Mouse (Mus musculus) forebrain, postnatal 0 days (tissue): ENCODE results near the gene Lrrc58. TPM values are rescaled to one million over a fixed set of nuclear protein-coding genes. Genes with fewer than 3 reads are reported as not detected.

Source experiments
- ATAC-seq: fragments of 200-750 bp; cut with Nextera tagmentation; 2 replicates; pipeline ENCODE4 v1.8.0; 2017; ENCODE audit warnings: mild to moderate bottlenecking, moderate library complexity
- DNase-seq: peaks from one replicate; pipeline ENCODE4 v3.0.0-alpha.2; 2015
- H3K27ac ChIP-seq: fragments of 300-500 bp; sonication (generic); 2 replicates; pipeline ENCODE4 v1.5.1; 2014; ENCODE audit warnings: low read depth, mild to moderate bottlenecking, antibody characterized with exemption, low read length, moderate library complexity, mixed read lengths
- H3K27me3 ChIP-seq: fragments of 300-500 bp; sonication (generic); 2 replicates; pipeline ENCODE4 v1.6.1; 2014; ENCODE audit warnings: mild to moderate bottlenecking, low read length, mixed read lengths; ENCODE audit not compliant: insufficient read depth
- H3K36me3 ChIP-seq: fragments of 300-500 bp; sonication (generic); 2 replicates; pipeline ENCODE4 v1.6.1; 2014; ENCODE audit warnings: mild to moderate bottlenecking, moderate library complexity; ENCODE audit not compliant: insufficient read depth
- H3K4me1 ChIP-seq: fragments of 300-500 bp; sonication (generic); 2 replicates; pipeline ENCODE4 v1.6.1; 2014; ENCODE audit warnings: antibody characterized with exemption; ENCODE audit not compliant: insufficient read depth
- H3K4me2 ChIP-seq: fragments of 300-500 bp; sonication (generic); 2 replicates; pipeline ENCODE4 v1.6.1; 2014; ENCODE audit warnings: low read depth, mild to moderate bottlenecking, moderate library complexity
- H3K4me3 ChIP-seq: fragments of 300-500 bp; sonication (generic); 2 replicates; pipeline ENCODE4 v1.5.1; 2014; ENCODE audit warnings: low read depth, low read length, mixed read lengths
- H3K9ac ChIP-seq: fragments of 300-500 bp; sonication (generic); 2 replicates; pipeline ENCODE4 v1.6.1; 2014; ENCODE audit warnings: mild to moderate bottlenecking
- H3K9me3 ChIP-seq: fragments of 300-500 bp; sonication (generic); 2 replicates; pipeline ENCODE4 v1.6.1; 2016; ENCODE audit warnings: low read length
- CTCF ChIP-seq: sonication (generic); IDR thresholded peaks from 2 replicates; pipeline ENCODE4 v1.5.1; 2016; ENCODE audit warnings: antibody characterized with exemption, control low read depth, low read depth
- WGBS: fragments of 180-500 bp; shearing (Covaris S2); extraction: QIAGEN DNeasy Blood & Tissue Kit; methylation state at CpG from one replicate; pipeline ENCODE4 v1.1.7; 2014; 5-methylcytosine and 5-hydroxymethylcytosine counted together
- polyA plus RNA-seq: library from polyadenylated mRNA; unstranded; fragments of >200 nt; fragmentation: Nextera tagmentation; extraction: Ambion mirVana; gene quantifications from 2 replicates; pipeline ENCODE4 v1.2.1, GENCODE M21; 2015
- total RNA-seq: library from RNA; depleted of rRNA; stranded (reverse); fragments of >200 nt; gene quantifications from 2 replicates; pipeline ENCODE4 v1.2.3, GENCODE M21; 2014

Lrrc58 gene
- total and polyA plus RNA-seq, 2 experiments from 2014 or later: 43.7 to 97.5 TPM

DNA sequence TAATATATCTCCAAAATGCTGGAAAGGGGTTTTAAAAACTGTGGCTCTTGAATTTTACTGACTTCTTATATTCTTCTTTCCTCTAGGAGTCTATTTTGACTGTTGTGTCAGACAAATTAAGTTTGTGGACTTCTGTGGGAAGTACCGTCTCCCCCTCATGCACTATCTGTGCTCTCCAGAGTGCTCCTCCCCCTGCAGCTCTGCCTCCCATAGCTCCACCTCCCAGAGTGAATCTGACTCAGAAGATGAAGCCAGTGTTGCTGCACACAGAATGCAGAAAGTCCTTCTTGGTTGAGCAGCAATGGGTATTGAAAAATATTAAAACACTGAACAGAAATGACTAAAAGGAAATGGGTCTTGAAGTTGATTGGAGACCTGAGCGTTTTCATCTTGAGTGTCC, 13.0 kb downstream of the Lrrc58 start:
- H3K4me3 ChIP-seq: no peak overlapping the region
- no peak for ATAC-seq
- H3K27ac ChIP-seq: no peak overlapping the region
- H3K36me3 ChIP-seq: peaks cover 51% of the 10 kb centered on the region
- no peak overlapping the region for H3K4me2 ChIP-seq
- 86% methylated on average over 2 of the region's 2 CpGs for WGBS
- H3K9ac ChIP-seq: no peak overlapping the region
- no peak for DNase-seq
- no peaks in the 10 kb centered on the region for H3K27me3 ChIP-seq
- TF ChIP-seq CTCF: no peak
- no peaks in the 10 kb centered on the region for H3K4me1 ChIP-seq
- no peaks in the 10 kb centered on the region for H3K9me3 ChIP-seq

DNA sequence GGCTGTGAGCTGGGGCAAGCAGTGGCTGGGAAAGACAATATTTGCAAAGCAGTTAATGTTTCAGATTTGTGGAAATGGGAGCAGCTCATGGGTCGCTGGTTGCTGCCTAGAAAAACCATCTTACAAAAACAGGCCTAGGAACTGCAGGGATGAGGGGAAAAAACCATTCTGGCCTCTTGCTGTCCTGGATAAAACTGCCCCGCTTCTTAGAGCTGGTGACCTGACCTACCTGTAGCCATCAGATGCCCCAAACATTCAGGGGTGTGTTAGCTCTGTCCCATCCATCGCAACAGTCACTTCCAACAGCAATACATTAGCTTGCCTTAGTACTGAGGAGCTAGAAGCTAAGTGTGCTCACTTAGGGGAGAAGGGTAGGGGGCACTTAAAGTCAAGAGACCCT, 20.8 kb downstream of the Lrrc58 start:
- H3K4me3 ChIP-seq: no peak overlapping the region
- 92% methylated on average over 3 of the region's 3 CpGs for WGBS
- no peak overlapping the region for H3K27ac ChIP-seq
- H3K36me3 ChIP-seq: no peaks in the 10 kb centered on the region
- H3K9ac ChIP-seq: no peak overlapping the region
- no peaks in the 10 kb centered on the region for H3K27me3 ChIP-seq
- no peak overlapping the region for H3K4me2 ChIP-seq
- no peak for ATAC-seq
- no peak for TF ChIP-seq CTCF
- no peaks in the 10 kb centered on the region for H3K9me3 ChIP-seq
- DNase-seq: no peak
- no peaks in the 10 kb centered on the region for H3K4me1 ChIP-seq

DNA sequence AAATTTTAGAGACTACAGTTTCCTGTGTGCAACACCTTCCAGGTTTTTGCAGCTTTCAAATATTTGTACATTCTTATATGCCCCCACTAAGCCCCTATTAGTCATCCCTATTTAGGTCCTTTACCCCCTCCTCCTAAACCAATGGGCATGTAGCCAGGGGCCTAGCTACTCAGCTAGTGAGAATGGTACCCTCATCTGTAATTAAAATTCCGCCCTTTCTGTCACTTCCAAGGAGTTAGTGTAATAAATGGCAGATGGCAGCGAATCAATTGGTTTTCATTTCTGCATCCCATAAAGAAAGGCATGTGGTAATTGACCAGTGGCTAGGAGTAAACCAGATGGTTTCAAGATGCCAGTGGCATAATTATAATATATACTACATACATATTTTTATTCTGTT, 24.5 kb downstream of the Lrrc58 start:
- Histone ChIP-seq H3K9me3 (no peaks in the 10 kb centered on the region), H3K4me3 (no peak overlapping the region), H3K4me1 (no peaks in the 10 kb centered on the region), H3K4me2 (no peak overlapping the region), H3K27me3 (no peaks in the 10 kb centered on the region), H3K27ac (no peak overlapping the region), H3K36me3 (no peaks in the 10 kb centered on the region), H3K9ac (no peak overlapping the region)
- no peak for TF ChIP-seq CTCF
- DNase-seq (no peak), ATAC-seq (no peak)
- 14% methylated on average over 2 of the region's 2 CpGs for WGBS

DNA sequence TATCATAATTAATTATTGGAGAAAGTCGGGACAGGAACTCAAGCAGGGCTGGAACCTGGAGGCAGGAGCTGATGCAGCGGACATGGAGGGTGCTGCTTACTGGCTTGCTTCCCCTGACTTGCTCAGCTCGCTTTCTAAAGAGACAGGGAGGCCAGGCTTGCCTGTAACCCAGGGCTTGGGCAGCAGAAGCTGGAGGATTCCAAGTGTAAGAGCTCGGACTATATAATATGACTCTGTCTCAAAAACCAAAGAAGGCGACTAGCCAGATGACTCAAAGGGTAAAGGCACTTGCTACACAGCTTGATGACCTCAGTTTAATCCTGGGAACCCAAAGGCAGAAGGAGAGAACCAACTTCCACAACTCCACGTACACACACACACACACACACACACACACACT, 25.2 kb downstream of the Lrrc58 start:
- Histone ChIP-seq H3K4me1 (no peaks in the 10 kb centered on the region), H3K27ac (no peak overlapping the region), H3K9me3 (no peaks in the 10 kb centered on the region), H3K36me3 (no peaks in the 10 kb centered on the region), H3K4me3 (no peak overlapping the region), H3K4me2 (no peak overlapping the region), H3K27me3 (no peaks in the 10 kb centered on the region), H3K9ac (no peak overlapping the region)
- no peak for TF ChIP-seq CTCF
- ATAC-seq (no peak), DNase-seq (no peak)
- WGBS: 51% methylated on average over 6 of the region's 6 CpGs

DNA sequence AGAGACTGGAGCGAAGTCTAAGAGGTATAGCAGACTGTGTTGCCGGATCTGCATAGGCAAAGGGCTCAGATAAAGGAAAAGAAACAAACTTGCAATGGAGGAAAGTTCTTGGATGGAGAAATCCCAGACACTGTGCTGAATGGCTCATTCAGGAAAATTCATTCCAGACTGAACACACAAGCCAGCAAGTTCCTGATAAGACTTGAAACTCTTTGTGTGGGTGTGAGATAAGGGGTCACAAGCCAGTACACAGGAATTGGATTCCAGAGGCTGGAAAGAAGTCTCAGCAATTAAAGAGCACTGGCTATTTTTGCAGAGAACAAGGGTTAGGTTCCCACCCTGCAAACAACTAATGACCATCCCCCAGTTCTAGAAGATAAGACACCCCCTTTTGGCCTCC, 25.8 kb downstream of the Lrrc58 start:
- Histone ChIP-seq H3K36me3 (no peaks in the 10 kb centered on the region), H3K9ac (no peak overlapping the region)
- 80% methylated on average over 2 of the region's 2 CpGs for WGBS

DNA sequence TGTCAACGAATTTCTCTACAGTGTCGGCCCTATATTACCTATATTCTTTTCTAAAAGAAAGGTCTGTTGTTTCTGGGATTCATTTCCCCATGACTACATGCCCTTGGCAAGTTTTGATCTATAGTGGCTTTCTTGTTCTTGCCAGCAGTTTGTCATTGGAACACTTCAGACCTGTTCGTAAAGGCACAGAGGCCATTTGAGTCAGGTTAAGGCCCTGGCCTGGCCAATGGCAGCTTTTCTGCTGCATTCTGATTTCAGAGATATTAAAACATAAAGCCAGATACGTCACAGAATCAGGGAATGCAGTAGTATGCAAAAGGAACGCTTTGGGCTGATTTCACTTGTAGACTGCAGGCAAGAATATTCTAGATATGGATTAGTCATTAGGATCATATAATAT, 30.6 kb downstream of the Lrrc58 start:
- Histone ChIP-seq H3K27me3 (no peaks in the 10 kb centered on the region), H3K9ac (no peak overlapping the region), H3K4me1 (no peaks in the 10 kb centered on the region), H3K4me2 (no peak overlapping the region), H3K27ac (no peak overlapping the region), H3K9me3 (no peaks in the 10 kb centered on the region), H3K36me3 (no peaks in the 10 kb centered on the region), H3K4me3 (no peak overlapping the region)
- ATAC-seq (no peak), DNase-seq (no peak)
- WGBS: 87% methylated on average over 5 of the region's 5 CpGs
- no peak for TF ChIP-seq CTCF

More for the DNA sequence above, 25.8 kb downstream of the Lrrc58 start:
- TF ChIP-seq CTCF: no peak
- H3K9me3 ChIP-seq: no peaks in the 10 kb centered on the region
- ATAC-seq (no peak), DNase-seq (no peak)
- H3K4me2 ChIP-seq: no peak overlapping the region
- H3K27me3 ChIP-seq: no peaks in the 10 kb centered on the region
- H3K4me1 ChIP-seq: no peaks in the 10 kb centered on the region
- no peak overlapping the region for H3K27ac ChIP-seq
- no peak overlapping the region for H3K4me3 ChIP-seq

DNA sequence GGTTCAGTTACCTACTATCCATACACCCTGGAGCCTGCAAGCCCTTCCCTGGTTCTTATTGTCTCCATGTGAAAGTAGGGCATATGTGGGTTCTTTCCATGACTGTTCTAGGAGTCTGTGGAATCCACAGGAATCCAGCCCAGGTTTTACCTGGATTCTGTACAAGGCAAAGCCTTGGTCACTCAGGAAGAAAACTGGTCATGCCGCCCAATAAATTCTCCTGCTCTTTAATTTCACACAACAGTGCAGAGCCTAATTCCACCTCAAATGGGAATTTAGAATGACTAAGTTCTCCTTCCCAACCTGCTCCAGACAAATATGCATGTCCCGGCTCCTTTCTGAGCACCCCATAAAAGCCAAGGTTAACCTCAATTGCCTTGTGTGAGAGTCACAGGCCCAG, 31.2 kb downstream of the Lrrc58 start:
- DNase-seq (no peak), ATAC-seq (no peak)
- Histone ChIP-seq H3K4me3 (no peak overlapping the region), H3K27me3 (no peaks in the 10 kb centered on the region), H3K36me3 (no peaks in the 10 kb centered on the region), H3K4me2 (no peak overlapping the region), H3K9ac (no peak overlapping the region), H3K27ac (no peak overlapping the region), H3K4me1 (no peaks in the 10 kb centered on the region), H3K9me3 (no peaks in the 10 kb centered on the region)
- WGBS: 33% methylated on average over 2 of the region's 2 CpGs
- no peak for TF ChIP-seq CTCF

DNA sequence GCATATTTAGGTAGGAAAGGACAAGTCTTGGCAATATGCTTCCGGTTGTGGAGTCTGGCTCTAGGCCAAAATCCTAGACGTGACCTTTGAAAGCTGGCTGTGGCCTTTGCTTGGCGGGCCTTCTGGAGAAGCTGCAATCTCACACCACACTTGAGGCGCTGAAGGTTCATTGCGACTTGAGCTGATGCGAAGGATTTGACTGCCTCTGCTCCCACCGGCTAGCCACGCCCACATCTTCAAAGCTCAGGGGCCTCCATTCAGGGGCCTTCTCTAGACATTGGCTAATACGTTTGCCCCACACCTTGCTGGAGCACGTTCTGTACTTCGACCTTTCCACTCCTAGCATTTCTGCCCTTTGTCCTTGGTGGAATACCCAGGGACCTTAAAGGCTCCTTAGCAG, 33.1 kb downstream of the Lrrc58 start:
- WGBS: 37% methylated on average over 11 of the region's 11 CpGs
- no peaks in the 10 kb centered on the region for H3K36me3 ChIP-seq

More for the DNA sequence above, 33.1 kb downstream of the Lrrc58 start:
- no peaks in the 10 kb centered on the region for H3K9me3 ChIP-seq
- TF ChIP-seq CTCF: no peak
- H3K4me3 ChIP-seq: no peak overlapping the region
- H3K27ac ChIP-seq: no peak overlapping the region
- H3K27me3 ChIP-seq: no peaks in the 10 kb centered on the region
- no peaks in the 10 kb centered on the region for H3K4me1 ChIP-seq
- DNase-seq (no peak), ATAC-seq (no peak)
- H3K9ac ChIP-seq: no peak overlapping the region
- no peak overlapping the region for H3K4me2 ChIP-seq
